Mouse (Mus musculus): Measurements from ENCODE around the gene Gap43. TPM values are rescaled to one million over a fixed set of nuclear protein-coding genes. Genes with fewer than 3 reads are reported as not detected.

Gene Gap43
- polyA plus RNA-seq, 1 experiment from 2014 or later, result 14.8 TPM

DNA sequence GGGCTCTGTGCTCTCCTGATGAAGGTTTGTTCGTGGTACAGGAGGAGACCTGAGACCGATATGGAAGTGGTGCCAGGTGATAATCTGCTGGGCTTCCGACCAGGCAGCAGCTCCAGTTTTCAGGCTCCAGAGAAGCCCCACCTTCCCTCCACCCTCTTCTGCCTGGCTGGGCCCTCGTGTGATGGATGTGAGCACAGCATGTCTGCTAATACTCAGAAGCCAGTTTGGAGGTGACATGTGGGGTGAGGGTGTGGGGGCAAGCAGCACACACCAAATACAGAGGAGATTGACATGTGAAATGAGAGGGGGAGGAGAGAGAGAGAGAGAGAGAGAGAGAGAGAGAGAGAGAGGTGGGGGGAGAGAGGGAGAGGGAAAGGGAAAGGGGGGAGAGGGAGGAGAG, 8.1 kb downstream of the Gap43 start:
- H3K4me1 ChIP-seq (ENCODE audit: insufficient read depth), result 0 out of 2 replicates have a peak, but pooled peaks cover 3% of the 10 kb centered on the region
- no peak overlapping the region for H3K4me2 ChIP-seq
- no peaks in the 10 kb centered on the region for H3K27me3 ChIP-seq (ENCODE audit: insufficient read depth, low read length)
- no peak for TF ChIP-seq CTCF (IDR thresholded peaks at IDR 0.05; ENCODE audit: low read depth)
- 9% methylated on average over 4 of the region's 4 CpGs for WGBS
- no peaks in the 10 kb centered on the region for H3K36me3 ChIP-seq (ENCODE audit: insufficient read depth)
- ATAC-seq (ENCODE audit: insufficient read depth) (no peak), DNase-seq (no peak)
- no peak overlapping the region for H3K27ac ChIP-seq (ENCODE audit: low read depth)
- H3K9me3 ChIP-seq (ENCODE audit: low read depth, low read length), result no peaks in the 10 kb centered on the region
- no peak overlapping the region for H3K4me3 ChIP-seq (ENCODE audit: low read depth, low read length)
- H3K9ac ChIP-seq, result no peak overlapping the region

DNA sequence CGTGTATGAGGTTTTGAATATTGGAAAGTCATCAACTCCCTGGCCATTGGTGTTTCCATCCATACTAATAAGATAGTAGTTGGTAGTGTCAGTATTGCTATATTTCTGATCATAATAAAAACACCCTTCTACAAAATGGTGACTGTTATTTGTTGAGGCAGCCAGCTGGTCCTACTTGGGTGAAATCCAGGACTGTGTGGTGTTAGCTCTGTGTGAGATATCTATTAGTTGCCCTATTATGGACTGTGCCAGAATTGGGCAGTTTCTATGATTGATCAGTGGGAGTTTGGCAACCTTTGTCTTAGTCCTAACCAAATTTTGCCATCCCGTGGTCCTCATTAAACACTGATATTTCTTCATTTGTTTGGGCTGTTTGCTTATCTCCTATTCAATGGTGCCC, 14.3 kb downstream of the Gap43 start:
- WGBS, result 66% methylated on average over 2 of the region's 2 CpGs
- Histone ChIP-seq H3K36me3 (ENCODE audit: insufficient read depth) (no peaks in the 10 kb centered on the region), H3K9ac (no peak overlapping the region), H3K4me3 (ENCODE audit: low read depth, low read length) (no peak overlapping the region), H3K27ac (ENCODE audit: low read depth) (no peak overlapping the region), H3K4me2 (no peak overlapping the region), H3K4me1 (ENCODE audit: insufficient read depth) (no peaks in the 10 kb centered on the region), H3K27me3 (ENCODE audit: insufficient read depth, low read length) (no peaks in the 10 kb centered on the region), H3K9me3 (ENCODE audit: low read depth, low read length) (no peaks in the 10 kb centered on the region)
- no peak for TF ChIP-seq CTCF (IDR thresholded peaks at IDR 0.05; ENCODE audit: low read depth)
- ATAC-seq (ENCODE audit: insufficient read depth) (no peak), DNase-seq (no peak)

DNA sequence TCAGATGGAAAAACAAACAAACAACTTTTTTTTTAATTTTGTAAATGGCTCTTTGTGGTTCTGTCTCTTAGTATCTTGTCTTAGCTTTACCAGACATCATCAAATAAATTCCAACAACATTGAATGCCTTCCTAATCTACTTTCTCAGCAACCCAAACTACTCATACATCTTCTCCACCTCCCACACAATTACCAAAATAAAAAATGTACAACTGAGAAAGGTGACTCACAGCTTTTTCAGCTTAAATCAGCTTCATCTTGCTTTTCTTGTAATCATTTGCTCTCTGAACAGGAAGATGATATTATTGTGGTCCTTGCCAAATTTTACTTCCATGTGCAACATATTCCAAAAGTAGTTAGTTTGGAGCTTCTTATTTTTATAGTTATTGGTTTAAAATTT, 14.9 kb downstream of the Gap43 start:
- no peak for TF ChIP-seq CTCF (IDR thresholded peaks at IDR 0.05; ENCODE audit: low read depth)
- no peak overlapping the region for H3K9ac ChIP-seq
- ATAC-seq (ENCODE audit: insufficient read depth) (no peak), DNase-seq (no peak)
- H3K4me3 ChIP-seq (ENCODE audit: low read depth, low read length), result no peak overlapping the region
- H3K36me3 ChIP-seq (ENCODE audit: insufficient read depth), result no peaks in the 10 kb centered on the region
- no peak overlapping the region for H3K4me2 ChIP-seq
- H3K27me3 ChIP-seq (ENCODE audit: insufficient read depth, low read length), result no peaks in the 10 kb centered on the region
- no peak overlapping the region for H3K27ac ChIP-seq (ENCODE audit: low read depth)
- no peaks in the 10 kb centered on the region for H3K4me1 ChIP-seq (ENCODE audit: insufficient read depth)
- H3K9me3 ChIP-seq (ENCODE audit: low read depth, low read length), result no peaks in the 10 kb centered on the region

DNA sequence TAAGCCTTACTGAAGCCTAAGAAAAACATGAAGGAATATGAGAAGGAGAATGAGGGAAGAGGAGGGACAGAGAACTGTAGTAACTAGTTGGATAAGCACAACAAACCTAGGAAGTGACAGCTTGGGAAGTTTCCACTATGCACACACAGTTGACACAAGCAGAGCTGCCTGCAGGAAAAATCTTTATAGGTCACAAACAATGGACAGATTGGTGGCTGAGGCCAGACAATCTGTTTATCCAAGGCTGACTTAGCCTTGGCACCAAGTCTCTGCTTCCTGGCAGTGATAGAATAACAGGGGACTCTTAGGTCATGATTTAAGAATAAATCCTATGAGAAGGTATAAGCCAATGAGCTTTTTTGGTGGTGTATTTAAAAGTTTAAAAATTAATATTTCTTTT, 20.6 kb downstream of the Gap43 start:
- H3K36me3 ChIP-seq (ENCODE audit: insufficient read depth), result no peaks in the 10 kb centered on the region
- H3K27me3 ChIP-seq (ENCODE audit: insufficient read depth, low read length), result no peaks in the 10 kb centered on the region
- no peak overlapping the region for H3K4me3 ChIP-seq (ENCODE audit: low read depth, low read length)
- H3K4me2 ChIP-seq, result no peak overlapping the region
- no peak overlapping the region for H3K9ac ChIP-seq
- DNase-seq (peak; percentile 61), ATAC-seq (ENCODE audit: insufficient read depth) (peak; percentile 70; the same call in 1 of the 2 replicates)
- H3K27ac ChIP-seq (ENCODE audit: low read depth), result peak overlapping the region; percentile 7; the same call in 1 of the 2 replicates
- H3K4me1 ChIP-seq (ENCODE audit: insufficient read depth), result no peaks in the 10 kb centered on the region
- TF ChIP-seq CTCF (IDR thresholded peaks at IDR 0.05; ENCODE audit: low read depth), result no peak
- no peaks in the 10 kb centered on the region for H3K9me3 ChIP-seq (ENCODE audit: low read depth, low read length)

DNA sequence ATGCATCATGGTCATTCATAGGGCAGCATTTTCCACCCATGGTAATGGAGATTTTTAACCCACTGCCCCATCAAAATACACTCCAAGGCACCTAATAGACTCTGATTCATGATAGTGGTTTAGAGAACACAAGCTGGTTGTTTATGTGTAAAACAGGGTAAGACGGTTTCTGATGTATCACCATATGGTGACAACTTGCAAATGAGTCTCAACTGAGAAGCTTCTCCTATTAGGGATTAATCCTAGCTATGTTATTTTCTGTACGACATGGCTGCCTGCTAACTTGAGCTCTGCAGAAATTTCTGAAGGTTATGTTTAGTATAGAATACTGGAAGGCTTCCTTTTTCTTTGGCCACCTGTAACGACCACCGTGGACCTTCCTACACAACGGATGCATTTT, 21.1 kb downstream of the Gap43 start:
- ATAC-seq (ENCODE audit: insufficient read depth), result no peak
- Histone ChIP-seq H3K9me3 (ENCODE audit: low read depth, low read length) (no peaks in the 10 kb centered on the region), H3K36me3 (ENCODE audit: insufficient read depth) (no peaks in the 10 kb centered on the region), H3K4me3 (ENCODE audit: low read depth, low read length) (no peak overlapping the region), H3K27ac (ENCODE audit: low read depth) (peak overlapping the region; percentile 7; the same call in 1 of the 2 replicates), H3K9ac (no peak overlapping the region), H3K4me2 (no peak overlapping the region), H3K4me1 (ENCODE audit: insufficient read depth) (no peaks in the 10 kb centered on the region), H3K27me3 (ENCODE audit: insufficient read depth, low read length) (no peaks in the 10 kb centered on the region)
- TF ChIP-seq CTCF (IDR thresholded peaks at IDR 0.05; ENCODE audit: low read depth), result no peak
- WGBS, result 66% methylated on average over 5 of the region's 5 CpGs
- no peak for DNase-seq

DNA sequence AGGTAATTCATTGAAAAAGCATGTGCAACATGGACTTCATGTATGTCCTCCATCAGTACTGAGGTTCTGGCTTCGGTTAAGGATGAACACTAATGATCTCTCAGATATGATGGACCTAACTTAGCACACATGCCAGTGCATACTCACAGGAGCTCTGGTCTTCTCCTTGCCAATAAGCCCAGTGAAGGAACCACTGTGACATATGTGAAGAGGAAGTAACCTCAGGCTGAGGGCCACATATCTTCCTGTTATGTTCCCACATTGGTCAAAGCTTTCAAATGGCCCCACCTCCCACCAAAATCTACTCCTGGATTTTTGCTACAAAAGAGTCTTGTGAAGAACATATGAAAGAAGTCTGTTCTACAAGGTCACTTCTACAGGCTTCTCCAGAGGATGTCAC, 28.3 kb downstream of the Gap43 start:
- ATAC-seq (ENCODE audit: insufficient read depth) (no peak), DNase-seq (no peak)
- Histone ChIP-seq H3K9me3 (ENCODE audit: low read depth, low read length) (no peaks in the 10 kb centered on the region), H3K36me3 (ENCODE audit: insufficient read depth) (no peaks in the 10 kb centered on the region), H3K27me3 (ENCODE audit: insufficient read depth, low read length) (no peaks in the 10 kb centered on the region), H3K4me3 (ENCODE audit: low read depth, low read length) (no peak overlapping the region), H3K27ac (ENCODE audit: low read depth) (no peak overlapping the region), H3K4me1 (ENCODE audit: insufficient read depth) (no peaks in the 10 kb centered on the region), H3K9ac (no peak overlapping the region), H3K4me2 (no peak overlapping the region)
- TF ChIP-seq CTCF (IDR thresholded peaks at IDR 0.05; ENCODE audit: low read depth), result no peak
- WGBS, result 86% methylated on average over 1 of the region's 1 CpGs

DNA sequence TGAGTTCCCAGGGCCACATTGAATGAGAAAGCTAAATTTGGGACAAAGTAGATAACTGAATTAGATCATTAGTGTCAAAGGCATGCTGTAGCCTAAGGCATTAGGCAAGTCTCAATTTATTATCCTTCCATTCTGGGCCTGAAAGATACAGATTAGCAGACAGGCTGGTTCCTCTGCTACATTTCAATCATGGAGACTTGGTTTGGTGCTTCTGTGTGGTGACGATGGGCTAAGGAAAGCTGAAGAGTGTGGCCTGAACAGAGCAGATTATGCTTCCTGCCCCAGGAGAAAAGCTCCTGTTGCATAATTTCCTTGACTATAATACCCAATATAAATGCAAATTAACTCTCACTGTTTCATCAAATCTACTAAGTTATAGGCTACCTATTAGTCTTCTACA, 31.7 kb downstream of the Gap43 start:
- H3K9ac ChIP-seq, result no peak overlapping the region
- no peaks in the 10 kb centered on the region for H3K27me3 ChIP-seq (ENCODE audit: insufficient read depth, low read length)
- DNase-seq (no peak), ATAC-seq (ENCODE audit: insufficient read depth) (no peak)
- no peaks in the 10 kb centered on the region for H3K9me3 ChIP-seq (ENCODE audit: low read depth, low read length)
- WGBS, result 79% methylated on average over 1 of the region's 1 CpGs
- H3K36me3 ChIP-seq (ENCODE audit: insufficient read depth), result no peaks in the 10 kb centered on the region
- no peaks in the 10 kb centered on the region for H3K4me1 ChIP-seq (ENCODE audit: insufficient read depth)
- no peak for TF ChIP-seq CTCF (IDR thresholded peaks at IDR 0.05; ENCODE audit: low read depth)
- H3K27ac ChIP-seq (ENCODE audit: low read depth), result no peak overlapping the region
- H3K4me3 ChIP-seq (ENCODE audit: low read depth, low read length), result no peak overlapping the region
- no peak overlapping the region for H3K4me2 ChIP-seq
